Mouse (Mus musculus) forebrain, embryonic 14.5 days (tissue): ENCODE measurements around the gene Bcl6b. TPM values are rescaled to one million over a fixed set of nuclear protein-coding genes. Genes with fewer than 3 reads are reported as not detected.

Experiments
- ATAC-seq: fragments of 200-750 bp; cut with Nextera tagmentation; 2 replicates; pipeline ENCODE4 v1.8.0; 2017; ENCODE audit warnings: mild to moderate bottlenecking, moderate library complexity
- DNase-seq: peaks from one replicate; pipeline ENCODE4 v3.0.0-alpha.2; 2015; ENCODE audit warnings: low spot score
- H3K27ac ChIP-seq: fragments of 300-500 bp; sonication (generic); 2 replicates; pipeline ENCODE4 v1.5.1; 2014; ENCODE audit warnings: low read depth, mild to moderate bottlenecking, control low read depth, low read length, moderate library complexity
- H3K27me3 ChIP-seq: fragments of 300-500 bp; sonication (generic); replicated peaks from 2 replicates; pipeline ENCODE4 v1.6.1; 2014; ENCODE audit warnings: low read length, control low read depth, mixed read lengths; ENCODE audit not compliant: control insufficient read depth, insufficient read depth
- H3K36me3 ChIP-seq: fragments of 300-500 bp; sonication (generic); 2 replicates; pipeline ENCODE4 v1.6.1; 2014; ENCODE audit warnings: low read length, control low read depth; ENCODE audit not compliant: control insufficient read depth, insufficient read depth
- H3K4me1 ChIP-seq: fragments of 300-500 bp; sonication (generic); 2 replicates; pipeline ENCODE4 v1.6.1; 2014; ENCODE audit warnings: antibody characterized with exemption, low read length, control low read depth; ENCODE audit not compliant: control insufficient read depth, insufficient read depth
- H3K4me2 ChIP-seq: fragments of 300-500 bp; sonication (generic); 2 replicates; pipeline ENCODE4 v1.6.1; 2014; ENCODE audit warnings: mild to moderate bottlenecking, control low read depth, low read length
- H3K4me3 ChIP-seq: fragments of 300-500 bp; sonication (generic); 2 replicates; pipeline ENCODE4 v1.5.1; 2014; ENCODE audit warnings: low read depth, low read length, control low read depth
- H3K9ac ChIP-seq: fragments of 300-500 bp; sonication (generic); 2 replicates; pipeline ENCODE4 v1.6.1; 2014; ENCODE audit warnings: mild to moderate bottlenecking, low read length, control low read depth, moderate library complexity
- H3K9me3 ChIP-seq: fragments of 300-500 bp; sonication (generic); replicated peaks from 2 replicates; pipeline ENCODE4 v1.6.1; 2016; ENCODE audit warnings: low read length, control low read depth, mixed read lengths; ENCODE audit not compliant: control insufficient read depth
- WGBS: fragments of 180-500 bp; shearing (Covaris S2); extraction: QIAGEN DNeasy Blood & Tissue Kit; methylation state at CpG from one replicate; pipeline ENCODE4 v1.1.7; 2014; 5-methylcytosine and 5-hydroxymethylcytosine counted together
- polyA plus RNA-seq: library from polyadenylated mRNA; unstranded; fragments of >200 nt; fragmentation: Nextera tagmentation; extraction: Ambion mirVana; gene quantifications from 2 replicates; pipeline ENCODE4 v1.2.1, GENCODE M21; 2014

Gene Bcl6b
- polyA plus RNA-seq, 1 experiment from 2014 or later = 4.5 TPM

GRCm38 (mm10) chr11:70211972-70212371 lies 17.6 kb downstream of the Bcl6b start:
- no peak for DNase-seq
- Histone ChIP-seq H3K27me3 (peaks cover 39% of the 10 kb centered on the region), H3K9me3 (no peaks in the 10 kb centered on the region), H3K4me1 (peaks cover 13% of the 10 kb centered on the region), H3K4me2 (no peak overlapping the region), H3K4me3 (no peak overlapping the region), H3K36me3 (peaks cover 11% of the 10 kb centered on the region), H3K9ac (no peak overlapping the region), H3K27ac (no peak overlapping the region)
- WGBS = 71% methylated on average over 6 of the region's 6 CpGs
- ATAC-seq = no peak

GRCm38 (mm10) chr11:70210681-70211080 lies 18.9 kb downstream of the Bcl6b start:
- Histone ChIP-seq H3K4me3 (no peak overlapping the region), H3K4me1 (peaks cover 13% of the 10 kb centered on the region), H3K9ac (no peak overlapping the region), H3K9me3 (no peaks in the 10 kb centered on the region), H3K4me2 (no peak overlapping the region), H3K27me3 (peaks cover 30% of the 10 kb centered on the region), H3K27ac (no peak overlapping the region), H3K36me3 (peaks cover under 1% of the 10 kb centered on the region; the same call in 1 of the 2 replicates)
- DNase-seq (no peak), ATAC-seq (no peak)
- WGBS = 90% methylated on average over 2 of the region's 2 CpGs

- Histone ChIP-seq H3K27ac (no peak overlapping the region), H3K4me3 (no peak overlapping the region), H3K36me3 (no peaks in the 10 kb centered on the region), H3K9me3 (no peaks in the 10 kb centered on the region), H3K4me1 (peaks cover 6% of the 10 kb centered on the region; the same call in 1 of the 2 replicates), H3K9ac (no peak overlapping the region), H3K4me2 (no peak overlapping the region), H3K27me3 (peaks cover 13% of the 10 kb centered on the region)
- 77% methylated on average over 5 of the region's 5 CpGs for WGBS
- ATAC-seq = no peak
- DNase-seq = no peak
Measured at GRCm38 (mm10) chr11:70208778-70209388, 20.7 kb downstream of the Bcl6b start.

GRCm38 (mm10) chr11:70207283-70207682 lies 22.3 kb downstream of the Bcl6b start:
- no peak overlapping the region for H3K27ac ChIP-seq
- H3K4me3 ChIP-seq = no peak overlapping the region
- no peaks in the 10 kb centered on the region for H3K36me3 ChIP-seq
- ATAC-seq (no peak), DNase-seq (no peak)
- no peak overlapping the region for H3K4me2 ChIP-seq
- H3K9me3 ChIP-seq = no peaks in the 10 kb centered on the region
- H3K27me3 ChIP-seq = no peaks in the 10 kb centered on the region
- H3K9ac ChIP-seq = no peak overlapping the region
- H3K4me1 ChIP-seq = no peaks in the 10 kb centered on the region
- WGBS = 94% methylated on average over 7 of the region's 7 CpGs

GRCm38 (mm10) chr11:70206801-70207200 lies 22.8 kb downstream of the Bcl6b start:
- no peak for DNase-seq
- Histone ChIP-seq H3K36me3 (no peaks in the 10 kb centered on the region), H3K9me3 (no peaks in the 10 kb centered on the region), H3K27me3 (no peaks in the 10 kb centered on the region), H3K4me2 (no peak overlapping the region), H3K4me3 (no peak overlapping the region), H3K27ac (no peak overlapping the region), H3K9ac (no peak overlapping the region), H3K4me1 (no peaks in the 10 kb centered on the region)
- WGBS = 84% methylated on average over 2 of the region's 2 CpGs
- ATAC-seq = no peak

GRCm38 (mm10) chr11:70201691-70202090 lies 27.9 kb downstream of the Bcl6b start:
- WGBS = 41% methylated on average over 5 of the region's 5 CpGs
- no peaks in the 10 kb centered on the region for H3K36me3 ChIP-seq
- DNase-seq = peak; percentile 88
- no peak overlapping the region for H3K4me2 ChIP-seq
- no peaks in the 10 kb centered on the region for H3K9me3 ChIP-seq
- H3K4me3 ChIP-seq = no peak overlapping the region
- no peak for ATAC-seq
- no peaks in the 10 kb centered on the region for H3K4me1 ChIP-seq
- H3K9ac ChIP-seq = no peak overlapping the region
- H3K27me3 ChIP-seq = no peaks in the 10 kb centered on the region
- H3K27ac ChIP-seq = no peak overlapping the region

GRCm38 (mm10) chr11:70200036-70200608 lies 29.5 kb downstream of the Bcl6b start:
- Histone ChIP-seq H3K4me3 (no peak overlapping the region), H3K9ac (no peak overlapping the region)
- DNase-seq = no peak

GRCm38 (mm10) chr11:70199107-70199506 lies 30.5 kb downstream of the Bcl6b start:
- no peak for ATAC-seq
- Histone ChIP-seq H3K4me2 (no peak overlapping the region), H3K4me3 (no peak overlapping the region), H3K9ac (no peak overlapping the region), H3K4me1 (no peaks in the 10 kb centered on the region), H3K9me3 (no peaks in the 10 kb centered on the region), H3K36me3 (no peaks in the 10 kb centered on the region), H3K27ac (no peak overlapping the region), H3K27me3 (no peaks in the 10 kb centered on the region)
- 84% methylated on average over 8 of the region's 8 CpGs for WGBS
- no peak for DNase-seq

More at GRCm38 (mm10) chr11:70200036-70200608, 29.5 kb downstream of the Bcl6b start:
- no peak overlapping the region for H3K27ac ChIP-seq
- no peak overlapping the region for H3K4me2 ChIP-seq
- no peaks in the 10 kb centered on the region for H3K27me3 ChIP-seq
- H3K4me1 ChIP-seq = no peaks in the 10 kb centered on the region
- H3K9me3 ChIP-seq = no peaks in the 10 kb centered on the region
- no peaks in the 10 kb centered on the region for H3K36me3 ChIP-seq
- ATAC-seq = no peak
- WGBS = 83% methylated on average over 5 of the region's 5 CpGs

- H3K4me1 ChIP-seq = no peaks in the 10 kb centered on the region
- H3K36me3 ChIP-seq = no peaks in the 10 kb centered on the region
- no peaks in the 10 kb centered on the region for H3K9me3 ChIP-seq
- DNase-seq (no peak), ATAC-seq (no peak)
- no peak overlapping the region for H3K4me3 ChIP-seq
- no peak overlapping the region for H3K27ac ChIP-seq
- no peak overlapping the region for H3K4me2 ChIP-seq
- H3K9ac ChIP-seq = no peak overlapping the region
- no peaks in the 10 kb centered on the region for H3K27me3 ChIP-seq
- 90% methylated on average over 3 of the region's 3 CpGs for WGBS
Measured at GRCm38 (mm10) chr11:70198332-70198731, 31.3 kb downstream of the Bcl6b start.
